17 mouse cellular contexts compared by ENCODE assay signal in the genomic region with DNA sequence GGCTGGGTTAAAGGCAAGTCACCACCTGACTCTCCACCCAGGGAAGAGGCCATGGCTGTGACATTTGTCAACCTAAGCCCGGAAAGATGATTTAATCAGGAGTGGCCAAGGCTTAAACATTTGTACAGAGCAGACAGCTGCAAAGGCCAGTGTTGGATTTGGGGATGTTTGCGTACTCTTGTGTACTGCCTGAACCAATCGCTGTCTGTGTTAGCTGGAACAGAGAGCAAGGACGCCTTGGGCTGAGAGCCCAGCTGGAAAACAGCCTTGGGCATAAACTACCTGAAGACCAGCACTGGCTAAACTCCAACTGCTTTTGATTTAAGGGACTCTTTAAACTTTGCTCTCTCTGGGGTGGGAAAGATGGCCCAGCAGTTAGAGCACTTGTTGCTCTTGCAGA. TPM values are rescaled to one million over a fixed set of nuclear protein-coding genes. Genes with fewer than 3 reads are reported as not detected.
DNase-seq lines count a peak whose midpoint lies in the region; ATAC-seq and TF ChIP-seq lines count a peak whose summit lies in the region.
"Had no signal": no experiment of that assay in that cellular context is flagged by ENCODE, and none has a peak within 500 bp of the region (broad histone marks: within the 10 kb centered on the region; RNA-seq: fewer than 3 reads in every experiment).

No protein-coding gene starts in this region.

- no peaks in the 10 kb centered on the region for H3K9me3 ChIP-seq in limb, embryonic 10.5 days (replicated peaks)
- H3K9me3 ChIP-seq: heart, embryonic 15.5 days; hindbrain, embryonic 15.5 days had no signal

- H3K4me3 ChIP-seq in testis, adult 2 months (ENCODE audit: control insufficient read depth, low read depth, low read length): no peak overlapping the region
- peak overlapping the region; percentile 26; the same call in 1 of the 2 replicates for H3K4me3 ChIP-seq in kidney, adult 2 months (ENCODE audit: insufficient read depth, low read depth, low read length)
- peak overlapping the region; percentile 80 for H3K4me3 ChIP-seq in limb, embryonic 10.5 days
- H3K4me3 ChIP-seq: heart, embryonic 15.5 days; hindbrain, embryonic 15.5 days had no signal

- WGBS in kidney, adult 2 months: 54% methylated on average over 4 of the region's 4 CpGs
- 11% methylated on average over 4 of the region's 4 CpGs for WGBS in limb, embryonic 10.5 days

- H3K4me1 ChIP-seq in testis, adult 2 months (ENCODE audit: control insufficient read depth, insufficient read depth, low read length): peaks cover 18% of the 10 kb centered on the region
- H3K4me1 ChIP-seq in kidney, adult 2 months (ENCODE audit: control insufficient read depth, insufficient read depth, low read length): peaks cover 5% of the 10 kb centered on the region; the same call in 1 of the 2 replicates
- peaks cover 71% of the 10 kb centered on the region for H3K4me1 ChIP-seq in limb, embryonic 10.5 days

- ATAC-seq in megakaryocyte, adult 5-6 weeks (ENCODE audit: poor library complexity, severe bottlenecking): no peak
- ATAC-seq: activated CD4-positive, CD25-positive, alpha-beta regulatory T cell, adult 4 months; forebrain, embryonic 16.5 days; midbrain, embryonic 16.5 days had no signal

- H3K27me3 ChIP-seq in testis, adult 2 months (ENCODE audit: control insufficient read depth, insufficient read depth, low read length): peaks cover 7% of the 10 kb centered on the region; the same call in 1 of the 2 replicates
- no peaks in the 10 kb centered on the region for H3K27me3 ChIP-seq in kidney, adult 2 months (replicated peaks; ENCODE audit: control insufficient read depth, insufficient read depth, low read length)
- peaks cover 41% of the 10 kb centered on the region for H3K27me3 ChIP-seq in limb, embryonic 10.5 days (ENCODE audit: low read depth, poor library complexity, severe bottlenecking)

- H3K36me3 ChIP-seq in testis, adult 2 months (ENCODE audit: control insufficient read depth, insufficient read depth, low read length): no peaks in the 10 kb centered on the region; the same call in 1 of the 2 replicates
- no peaks in the 10 kb centered on the region for H3K36me3 ChIP-seq in kidney, adult 2 months (ENCODE audit: control insufficient read depth, insufficient read depth, low read length)
- H3K36me3 ChIP-seq in limb, embryonic 10.5 days: peaks cover 3% of the 10 kb centered on the region; the same call in 1 of the 2 replicates
- H3K36me3 ChIP-seq: heart, embryonic 15.5 days; hindbrain, embryonic 15.5 days had no signal

- H3K27ac ChIP-seq in testis, adult 2 months (ENCODE audit: control insufficient read depth, insufficient read depth, low read depth, low read length): peak overlapping the region; percentile 49; the same call in 1 of the 2 replicates
- H3K27ac ChIP-seq in kidney, adult 2 months (ENCODE audit: insufficient read depth, low read depth, low read length): peak overlapping the region; percentile 86
- H3K27ac ChIP-seq in limb, embryonic 10.5 days: peak overlapping the region; percentile 99
- H3K27ac ChIP-seq: heart, embryonic 15.5 days; hindbrain, embryonic 15.5 days had no signal

- no peak for TF ChIP-seq POLR2A in testis, adult 2 months (IDR thresholded peaks at IDR 0.05; ENCODE audit: control insufficient read depth, low read depth, low read length)
- TF ChIP-seq POLR2A in kidney, adult 2 months (IDR thresholded peaks at IDR 0.05; ENCODE audit: low read depth, low read length): no peak

- DNase-seq in testis, postnatal 14 days (ENCODE audit: low spot score): no peak
- DNase-seq in kidney, adult 2 months: peak; percentile 75
- peak; percentile 45 for DNase-seq in limb, embryonic 10.5 days (ENCODE audit: low spot score)
- DNase-seq in testis, postnatal 10 days (ENCODE audit: low spot score): peak; percentile 45
- no peak for DNase-seq in thymus, postnatal 10 days (ENCODE audit: low spot score in 2 of 2)
- DNase-seq: liver; lung, embryonic 14.5 days; thymus, adult 2 months had no signal

- TF ChIP-seq CTCF in testis, adult 2 months (IDR thresholded peaks at IDR 0.05; ENCODE audit: control insufficient read depth, insufficient read depth, insufficient replicate concordance, low read depth, low read length): no peak
- no peak for TF ChIP-seq CTCF in kidney, adult 2 months (conservative IDR thresholded peaks at IDR 0.05; ENCODE audit: insufficient read depth, insufficient read length, low read depth, low read length)

RNA-seq across cellular contexts. Expression of gene Hoxd3, which starts 3.1 kb away (rescaled TPM):
- 0.48 and 1.4 TPM in 2 replicates for polyA plus RNA-seq in testis, adult 2 months (2012; rRNA removed)
- 10.2 and 10.7 TPM in 2 replicates for polyA plus RNA-seq in kidney, adult 2 months (2012; rRNA removed)
- polyA plus RNA-seq in limb, embryonic 10.5 days (2016; fragmentation: Nextera tagmentation; extraction: Ambion mirVana): 1.4 and 3.0 TPM in 2 replicates
- not detected in 2 replicates for total RNA-seq in megakaryocyte, adult 5-6 weeks (2015)
- total RNA-seq in megakaryocyte, adult 5-6 weeks (2017): 0.26 TPM in 1 of 2 replicates, not detected in the other
- total RNA-seq: common myeloid progenitor, adult 5-6 weeks; megakaryocyte progenitor cell, adult 5-6 weeks had no signal
- polyA plus RNA-seq: activated CD4-positive, CD25-positive, alpha-beta regulatory T cell, adult 4 months; forebrain, embryonic 16.5 days; lung, embryonic 14.5 days; midbrain, embryonic 16.5 days had no signal

RNA-seq across cellular contexts. Expression of gene Hoxd4, which starts 3.1 kb away (rescaled TPM):
- 3.3 and 5.3 TPM in 2 replicates for polyA plus RNA-seq in testis, adult 2 months (2012; rRNA removed)
- polyA plus RNA-seq in kidney, adult 2 months (2012; rRNA removed): 20.3 and 31.4 TPM in 2 replicates
- 1.2 and 2.3 TPM in 2 replicates for polyA plus RNA-seq in limb, embryonic 10.5 days (2016; fragmentation: Nextera tagmentation; extraction: Ambion mirVana)
- total RNA-seq in megakaryocyte, adult 5-6 weeks (2015): not detected in 2 replicates
- not detected in 2 replicates for total RNA-seq in megakaryocyte, adult 5-6 weeks (2017)
- total RNA-seq: common myeloid progenitor, adult 5-6 weeks; megakaryocyte progenitor cell, adult 5-6 weeks had no signal
- polyA plus RNA-seq: activated CD4-positive, CD25-positive, alpha-beta regulatory T cell, adult 4 months; forebrain, embryonic 16.5 days; lung, embryonic 14.5 days; midbrain, embryonic 16.5 days had no signal

RNA-seq across cellular contexts. Expression of gene Hoxd8, which starts 4.3 kb away (rescaled TPM):
- polyA plus RNA-seq in testis, adult 2 months (2012; rRNA removed): 23.1 and 23.6 TPM in 2 replicates
- polyA plus RNA-seq in kidney, adult 2 months (2012; rRNA removed): 45.8 and 46.2 TPM in 2 replicates
- polyA plus RNA-seq in limb, embryonic 10.5 days (2016; fragmentation: Nextera tagmentation; extraction: Ambion mirVana): 11.6 and 17.4 TPM in 2 replicates
- not detected in 2 replicates for total RNA-seq in megakaryocyte, adult 5-6 weeks (2015)
- not detected in 2 replicates for total RNA-seq in megakaryocyte, adult 5-6 weeks (2017)
- total RNA-seq: common myeloid progenitor, adult 5-6 weeks; megakaryocyte progenitor cell, adult 5-6 weeks had no signal
- polyA plus RNA-seq: activated CD4-positive, CD25-positive, alpha-beta regulatory T cell, adult 4 months; forebrain, embryonic 16.5 days; midbrain, embryonic 16.5 days had no signal

RNA-seq across cellular contexts. Expression of gene Hoxd9, which starts 11.1 kb away (rescaled TPM):
- polyA plus RNA-seq in testis, adult 2 months (2012; rRNA removed): 1.8 and 2.0 TPM in 2 replicates
- 23.9 and 26.0 TPM in 2 replicates for polyA plus RNA-seq in kidney, adult 2 months (2012; rRNA removed)
- 38.0 and 52.3 TPM in 2 replicates for polyA plus RNA-seq in limb, embryonic 10.5 days (2016; fragmentation: Nextera tagmentation; extraction: Ambion mirVana)
- total RNA-seq in megakaryocyte, adult 5-6 weeks (2015): not detected in 2 replicates
- total RNA-seq in megakaryocyte, adult 5-6 weeks (2017): not detected in 2 replicates
- total RNA-seq: common myeloid progenitor, adult 5-6 weeks; megakaryocyte progenitor cell, adult 5-6 weeks had no signal
- polyA plus RNA-seq: activated CD4-positive, CD25-positive, alpha-beta regulatory T cell, adult 4 months; forebrain, embryonic 16.5 days; hindbrain, embryonic 15.5 days; midbrain, embryonic 16.5 days had no signal

RNA-seq across cellular contexts. Expression of gene Hoxd10, which starts 17.0 kb away (rescaled TPM):
- 0.73 and 0.81 TPM in 2 replicates for polyA plus RNA-seq in testis, adult 2 months (2012; rRNA removed)
- polyA plus RNA-seq in kidney, adult 2 months (2012; rRNA removed): 7.6 and 7.9 TPM in 2 replicates
- polyA plus RNA-seq in limb, embryonic 10.5 days (2016; fragmentation: Nextera tagmentation; extraction: Ambion mirVana): 51.1 and 68.0 TPM in 2 replicates
- total RNA-seq in megakaryocyte, adult 5-6 weeks (2015): not detected in 2 replicates
- not detected in 2 replicates for total RNA-seq in megakaryocyte, adult 5-6 weeks (2017)
- total RNA-seq: common myeloid progenitor, adult 5-6 weeks; megakaryocyte progenitor cell, adult 5-6 weeks had no signal
- polyA plus RNA-seq: activated CD4-positive, CD25-positive, alpha-beta regulatory T cell, adult 4 months; forebrain, embryonic 16.5 days; heart, embryonic 15.5 days; hindbrain, embryonic 15.5 days; lung, embryonic 14.5 days; midbrain, embryonic 16.5 days; thymus, adult 2 months had no signal

Comparison
In these comparisons a context has a peak if more than half of its experiments do, and no peak if none do; other contexts are left out.
1. DNase-seq: peak in kidney, adult 2 months (single experiment), limb, embryonic 10.5 days (single experiment) and testis, postnatal 10 days (single experiment); none in testis, postnatal 14 days (single experiment) and thymus, postnatal 10 days (0 of 2).
2. H3K27ac ChIP-seq: peak in every context shown above with its lines; median percentile 99 in limb, embryonic 10.5 days; 86 in kidney, adult 2 months; 49 in testis, adult 2 months.